Mouse (Mus musculus) thymus, adult 18-20 months (tissue): Measurements from ENCODE around the gene Fut7.

Experiments used
- DNase-seq, 2 experiments: peaks; one replicate each; pipeline ENCODE4 v3.0.0; 2022; ENCODE audit warnings: mixed read lengths in 2 of 2

Fut7 gene

GRCm38 (mm10) chr2:25426721-25427191 is 3.7 kb downstream of the Fut7 start:
- DNase-seq, result peak in 1 of 2 experiments; percentile 40

GRCm38 (mm10) chr2:25427256-25427655 is 4.2 kb downstream of the Fut7 start:
- DNase-seq, result no peak

GRCm38 (mm10) chr2:25428442-25429236 is 5.6 kb downstream of the Fut7 start, which contains the start of gene Abca2:
Gene Abca2, plus strand, starts transcription at chr2:25428703.
- peak; percentile 89 to 90 for DNase-seq

GRCm38 (mm10) chr2:25429435-25430180 is 6.5 kb downstream of the Fut7 start:
- DNase-seq, result no peak

GRCm38 (mm10) chr2:25430395-25431233 is 7.5 kb downstream of the Fut7 start:
- no peak for DNase-seq

GRCm38 (mm10) chr2:25431308-25431855 is 8.3 kb downstream of the Fut7 start:
- no peak for DNase-seq

- DNase-seq, result no peak
Measured at GRCm38 (mm10) chr2:25432326-25433098, 9.4 kb downstream of the Fut7 start.

GRCm38 (mm10) chr2:25433101-25433500 is 10.0 kb downstream of the Fut7 start:
- no peak for DNase-seq

GRCm38 (mm10) chr2:25434292-25434691 is 11.2 kb downstream of the Fut7 start:
- DNase-seq, result no peak

- DNase-seq, result no peak
Measured at GRCm38 (mm10) chr2:25436286-25436820, 13.3 kb downstream of the Fut7 start.

GRCm38 (mm10) chr2:25441067-25441466 is 18.0 kb downstream of the Fut7 start:
- no peak for DNase-seq

- no peak for DNase-seq
Measured at GRCm38 (mm10) chr2:25442682-25443081, 19.6 kb downstream of the Fut7 start.

GRCm38 (mm10) chr2:25450853-25451647 is 28.0 kb downstream of the Fut7 start:
- no peak for DNase-seq

GRCm38 (mm10) chr2:25452951-25453350 is 29.9 kb downstream of the Fut7 start:
- no peak for DNase-seq

GRCm38 (mm10) chr2:25456205-25456953 is 33.3 kb downstream of the Fut7 start, which contains the start of gene Clic3:
Gene Clic3, plus strand, starts transcription at chr2:25456838.
- DNase-seq, result no peak

- no peak for DNase-seq
Measured at GRCm38 (mm10) chr2:25457022-25457896, 34.2 kb downstream of the Fut7 start.

GRCm38 (mm10) chr2:25458911-25459310 is 35.8 kb downstream of the Fut7 start:
- no peak for DNase-seq

- no peak for DNase-seq
Measured at GRCm38 (mm10) chr2:25460135-25460534, 37.1 kb downstream of the Fut7 start.
